Mouse (Mus musculus) heart, embryonic 12.5 days (tissue): ENCODE data around the gene Tbpl1. TPM values are rescaled to one million over a fixed set of nuclear protein-coding genes. Genes with fewer than 3 reads are reported as not detected.

Experiments used
- ATAC-seq: fragments of 200-750 bp; cut with Nextera tagmentation; 2 replicates; pipeline ENCODE4 v1.8.0; 2017; ENCODE audit warnings: moderate TSS enrichment, moderate library complexity; ENCODE audit not compliant: insufficient number of reproducible peaks, low FRiP score
- H3K27ac ChIP-seq: fragments of 300-500 bp; sonication (generic); 2 replicates; pipeline ENCODE4 v1.5.1; 2016; ENCODE audit warnings: mild to moderate bottlenecking, moderate library complexity; ENCODE audit not compliant: poor library complexity, severe bottlenecking
- H3K27me3 ChIP-seq: fragments of 300-500 bp; sonication (generic); replicated peaks from 2 replicates; pipeline ENCODE4 v1.6.1; 2016; ENCODE audit warnings: mild to moderate bottlenecking, moderate library complexity
- H3K36me3 ChIP-seq: fragments of 300-500 bp; sonication (generic); 2 replicates; pipeline ENCODE4 v1.6.1; 2016; ENCODE audit warnings: mild to moderate bottlenecking, moderate library complexity
- H3K4me1 ChIP-seq: fragments of 300-500 bp; sonication (generic); replicated peaks from 2 replicates; pipeline ENCODE4 v1.6.1; 2016; ENCODE audit warnings: mild to moderate bottlenecking
- H3K4me2 ChIP-seq: fragments of 300-500 bp; sonication (generic); 2 replicates; pipeline ENCODE4 v1.6.1; 2016; ENCODE audit warnings: mild to moderate bottlenecking, moderate library complexity
- H3K4me3 ChIP-seq: fragments of 300-500 bp; sonication (generic); 2 replicates; pipeline ENCODE4 v1.5.1; 2016; ENCODE audit warnings: mild to moderate bottlenecking
- H3K9ac ChIP-seq: fragments of 300-500 bp; sonication (generic); 2 replicates; pipeline ENCODE4 v1.6.1; 2016; ENCODE audit warnings: mild to moderate bottlenecking, moderate library complexity
- H3K9me3 ChIP-seq: fragments of 300-500 bp; sonication (generic); replicated peaks from 2 replicates; pipeline ENCODE4 v1.6.1; 2016; ENCODE audit warnings: mild to moderate bottlenecking, moderate library complexity
- WGBS: fragments of 180-500 bp; shearing (Covaris S2); methylation state at CpG from one replicate; pipeline ENCODE4 v1.1.7; 2016; 5-methylcytosine and 5-hydroxymethylcytosine counted together
- polyA plus RNA-seq: library from polyadenylated mRNA; unstranded; fragments of >200 nt; fragmentation: Nextera tagmentation; extraction: Ambion mirVana; gene quantifications from 2 replicates; pipeline ENCODE4 v1.2.1, GENCODE M21; 2016

The Tbpl1 gene
- polyA plus RNA-seq, 1 experiment from 2014 or later, result 50.7 TPM

- ATAC-seq, result no peak
- no peaks in the 10 kb centered on the region for H3K9me3 ChIP-seq
- H3K27ac ChIP-seq, result 0 out of 2 replicates have a peak overlapping the region, but pooled peaks have one; percentile 93
- H3K4me2 ChIP-seq, result peak overlapping the region; percentile 86
- no peaks in the 10 kb centered on the region for H3K36me3 ChIP-seq
- WGBS, result 50% methylated on average over 10 of the region's 10 CpGs
- no peaks in the 10 kb centered on the region for H3K27me3 ChIP-seq
- H3K4me1 ChIP-seq, result peaks cover 19% of the 10 kb centered on the region
- peak overlapping the region; percentile 89 for H3K9ac ChIP-seq
- peak overlapping the region; percentile 89 for H3K4me3 ChIP-seq
These were observed 443 bp upstream of the Tbpl1 start for GRCm38 (mm10) chr10:22732181-22732580.

- Histone ChIP-seq H3K36me3 (no peaks in the 10 kb centered on the region), H3K27ac (peak overlapping the region; percentile 62), H3K4me1 (peaks cover 29% of the 10 kb centered on the region), H3K9ac (peak overlapping the region; percentile 88), H3K4me2 (peak overlapping the region; percentile 87), H3K27me3 (no peaks in the 10 kb centered on the region), H3K4me3 (peak overlapping the region; percentile 89), H3K9me3 (no peaks in the 10 kb centered on the region)
- WGBS, result 2% methylated on average over 33 of the region's 33 CpGs
- ATAC-seq, result no peak; the same call in 1 of the 2 replicates
These were observed 806 bp downstream of the Tbpl1 start for GRCm38 (mm10) chr10:22730992-22731271.

GRCm38 (mm10) chr10:22730266-22730991 is 1.3 kb downstream of the Tbpl1 start:
- Histone ChIP-seq H3K4me1 (peaks cover 29% of the 10 kb centered on the region), H3K27ac (peak overlapping the region; percentile 62), H3K4me2 (peak overlapping the region; percentile 87), H3K27me3 (no peaks in the 10 kb centered on the region), H3K4me3 (peak overlapping the region; percentile 89), H3K36me3 (no peaks in the 10 kb centered on the region), H3K9ac (peak overlapping the region; percentile 88), H3K9me3 (no peaks in the 10 kb centered on the region)
- ATAC-seq, result peak; percentile 71
- 2% methylated on average over 38 of the region's 39 CpGs for WGBS

- Histone ChIP-seq H3K9ac (no peak overlapping the region), H3K4me2 (no peak overlapping the region), H3K27ac (no peak overlapping the region), H3K4me1 (peaks cover 33% of the 10 kb centered on the region), H3K36me3 (no peaks in the 10 kb centered on the region), H3K4me3 (no peak overlapping the region), H3K9me3 (no peaks in the 10 kb centered on the region), H3K27me3 (no peaks in the 10 kb centered on the region)
- 87% methylated on average over 1 of the region's 1 CpGs for whole genome bisulfite sequencing
- ATAC-seq, result no peak
These were observed 3.5 kb downstream of the Tbpl1 start for GRCm38 (mm10) chr10:22728257-22728656.

GRCm38 (mm10) chr10:22726295-22726694 is 5.4 kb downstream of the Tbpl1 start:
- Histone ChIP-seq H3K4me2 (no peak overlapping the region), H3K9ac (no peak overlapping the region), H3K4me3 (no peak overlapping the region), H3K4me1 (peaks cover 32% of the 10 kb centered on the region), H3K27ac (no peak overlapping the region), H3K36me3 (no peaks in the 10 kb centered on the region), H3K9me3 (no peaks in the 10 kb centered on the region), H3K27me3 (no peaks in the 10 kb centered on the region)
- 65% methylated on average over 7 of the region's 7 CpGs for WGBS
- ATAC-seq, result no peak

DNA sequence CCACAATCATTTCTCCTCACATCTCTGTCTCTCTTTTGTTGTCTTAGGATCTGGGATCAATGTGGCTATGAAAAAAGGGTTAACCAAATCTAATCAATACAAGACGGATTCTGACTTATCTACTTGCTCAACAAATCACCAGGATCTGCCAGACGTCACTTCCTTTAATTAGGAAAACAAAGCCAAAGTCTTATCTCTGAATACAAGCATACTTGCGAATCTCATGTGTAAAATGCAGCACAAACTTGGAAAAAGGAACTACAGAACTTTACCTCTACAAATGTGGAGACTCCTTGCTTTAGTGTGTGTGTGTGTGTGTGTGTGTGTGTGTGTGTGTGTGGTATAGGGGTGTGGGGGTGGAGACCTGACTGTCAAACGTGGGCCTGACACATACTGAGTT is 6.6 kb downstream of the Tbpl1 start:
- 31% methylated on average over 4 of the region's 4 CpGs for WGBS
- no peaks in the 10 kb centered on the region for H3K27me3 ChIP-seq
- no peak for ATAC-seq

GRCm38 (mm10) chr10:22720781-22721529 is 10.8 kb downstream of the Tbpl1 start:
- ATAC-seq, result no peak
- Histone ChIP-seq H3K27me3 (no peaks in the 10 kb centered on the region), H3K9ac (no peak overlapping the region), H3K4me2 (no peak overlapping the region), H3K36me3 (no peaks in the 10 kb centered on the region), H3K4me3 (no peak overlapping the region), H3K9me3 (no peaks in the 10 kb centered on the region), H3K27ac (no peak overlapping the region), H3K4me1 (peaks cover 27% of the 10 kb centered on the region)
- WGBS, result 82% methylated on average over 5 of the region's 5 CpGs

More for the DNA sequence above, 6.6 kb downstream of the Tbpl1 start:
- Histone ChIP-seq H3K4me2 (no peak overlapping the region), H3K4me3 (no peak overlapping the region), H3K9ac (no peak overlapping the region), H3K9me3 (no peaks in the 10 kb centered on the region), H3K4me1 (peaks cover 36% of the 10 kb centered on the region), H3K27ac (no peak overlapping the region), H3K36me3 (no peaks in the 10 kb centered on the region)

DNA sequence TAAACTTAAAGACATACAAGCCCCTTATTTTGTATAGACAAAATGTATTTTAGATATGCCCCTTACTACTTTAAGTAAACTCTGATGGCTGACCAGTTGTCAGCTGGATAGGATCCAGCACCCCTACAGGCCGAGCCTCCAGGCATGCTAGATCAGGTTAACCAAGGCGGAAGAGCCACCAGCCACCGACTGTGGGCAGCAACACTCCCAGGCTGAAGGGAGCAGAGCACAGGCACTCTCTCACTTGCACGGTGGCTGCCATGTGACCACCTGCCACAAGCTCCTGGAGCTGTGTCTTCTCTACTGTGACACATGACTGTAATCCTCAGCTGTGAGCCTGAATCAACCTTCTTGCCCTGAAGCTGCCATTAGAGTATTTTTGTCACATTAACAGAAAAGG is 13.3 kb downstream of the Tbpl1 start:
- Histone ChIP-seq H3K27ac (peak overlapping the region; percentile 57; the same call in 1 of the 2 replicates), H3K4me3 (no peak overlapping the region), H3K9me3 (no peaks in the 10 kb centered on the region), H3K9ac (no peak overlapping the region), H3K4me2 (no peak overlapping the region), H3K27me3 (no peaks in the 10 kb centered on the region), H3K4me1 (peaks cover 24% of the 10 kb centered on the region), H3K36me3 (no peaks in the 10 kb centered on the region)
- ATAC-seq, result 0 out of 2 replicates have a peak, but pooled peaks have one; percentile 22
- 28% methylated on average over 4 of the region's 4 CpGs for WGBS

- no peaks in the 10 kb centered on the region for H3K9me3 ChIP-seq
- no peak for ATAC-seq
- H3K27ac ChIP-seq, result no peak overlapping the region
- peaks cover 9% of the 10 kb centered on the region for H3K4me1 ChIP-seq
- H3K36me3 ChIP-seq, result peaks cover 15% of the 10 kb centered on the region; the same call in 1 of the 2 replicates
- no peak overlapping the region for H3K4me2 ChIP-seq
- WGBS, result 68% methylated on average over 4 of the region's 4 CpGs
- no peaks in the 10 kb centered on the region for H3K27me3 ChIP-seq
- H3K9ac ChIP-seq, result no peak overlapping the region
- H3K4me3 ChIP-seq, result no peak overlapping the region
These were observed 17.2 kb downstream of the Tbpl1 start for GRCm38 (mm10) chr10:22714520-22714919.

DNA sequence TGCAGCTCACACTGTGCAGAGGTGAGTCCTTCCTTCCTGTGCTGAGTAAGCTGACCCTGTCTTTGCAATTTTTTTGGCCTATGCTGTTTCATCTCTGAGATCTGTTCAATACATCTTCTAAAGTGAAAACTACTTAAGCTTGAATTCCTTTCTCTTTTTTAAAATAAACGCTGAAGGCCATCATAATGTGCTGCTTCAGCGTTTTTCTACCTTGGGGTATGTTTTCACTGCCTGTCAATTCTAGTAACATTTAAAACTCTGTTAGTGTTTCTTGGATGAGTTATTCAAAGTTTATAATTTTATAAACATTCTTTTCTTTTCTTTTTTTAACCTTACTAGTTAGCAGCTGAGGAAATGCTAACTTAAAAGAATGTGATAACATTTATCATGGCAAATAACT is 18.8 kb downstream of the Tbpl1 start:
- H3K36me3 ChIP-seq, result peaks cover 20% of the 10 kb centered on the region
- H3K27ac ChIP-seq, result no peak overlapping the region
- no peak overlapping the region for H3K4me2 ChIP-seq
- 88% methylated on average over 2 of the region's 2 CpGs for WGBS
- H3K9me3 ChIP-seq, result no peaks in the 10 kb centered on the region
- no peaks in the 10 kb centered on the region for H3K27me3 ChIP-seq
- 0 out of 2 replicates have a peak, but pooled peaks cover 11% of the 10 kb centered on the region for H3K4me1 ChIP-seq
- ATAC-seq, result no peak
- no peak overlapping the region for H3K9ac ChIP-seq
- no peak overlapping the region for H3K4me3 ChIP-seq

DNA sequence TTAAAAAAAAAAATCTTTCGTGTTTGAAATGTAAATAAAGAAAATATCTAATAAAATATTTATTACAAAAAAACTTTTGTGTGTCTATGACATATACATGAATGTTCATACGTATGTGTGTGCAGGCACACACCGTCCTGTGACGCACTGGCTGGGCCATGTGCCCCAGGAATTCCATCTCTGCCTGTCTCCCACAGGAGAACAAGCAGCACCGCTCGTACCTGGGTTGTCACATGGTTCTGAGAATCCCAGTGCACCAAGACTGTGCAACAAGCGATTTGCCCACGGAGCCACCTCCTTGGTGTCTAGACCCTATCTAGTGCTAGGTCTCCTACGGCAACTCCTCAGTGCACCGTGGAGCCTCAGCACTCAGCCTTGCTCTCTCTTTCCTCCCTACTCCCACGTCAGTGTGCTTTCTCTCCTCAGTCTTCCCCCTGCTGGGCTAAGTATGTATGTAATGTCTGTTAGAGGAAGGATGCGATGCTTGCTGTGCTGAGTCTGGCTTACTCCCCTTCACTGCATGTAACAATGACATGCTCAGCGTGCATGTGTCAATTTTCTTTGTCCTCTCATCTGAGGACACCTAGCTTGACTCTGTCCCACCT is 21.5 kb downstream of the Tbpl1 start:
- Histone ChIP-seq H3K27me3 (no peaks in the 10 kb centered on the region), H3K4me1 (peaks cover 20% of the 10 kb centered on the region; the same call in 1 of the 2 replicates), H3K9me3 (no peaks in the 10 kb centered on the region), H3K27ac (no peak overlapping the region), H3K4me3 (no peak overlapping the region), H3K4me2 (no peak overlapping the region), H3K9ac (no peak overlapping the region), H3K36me3 (peaks cover 43% of the 10 kb centered on the region)
- WGBS, result 88% methylated on average over 13 of the region's 13 CpGs
- no peak for ATAC-seq
